Mouse (Mus musculus) hindbrain, embryonic 15.5 days (tissue): ENCODE results near the gene Pnma1. TPM values are rescaled to one million over a fixed set of nuclear protein-coding genes. Genes with fewer than 3 reads are reported as not detected.
"Not testable (repeated sequence)": the region's sequence is repeated elsewhere in the genome, so short reads cannot be mapped to it uniquely, and the experiment has no call there.

ENCODE experiments used
- ATAC-seq: fragments of 200-750 bp; cut with Nextera tagmentation; 2 replicates; pipeline ENCODE4 v1.8.0; 2017; ENCODE audit warnings: low read depth, moderate number of reproducible peaks, moderate TSS enrichment; ENCODE audit not compliant: low FRiP score
- H3K27ac ChIP-seq: fragments of 300-500 bp; sonication (generic); replicated peaks from 2 replicates; pipeline ENCODE4 v1.5.1; 2015; ENCODE audit warnings: mild to moderate bottlenecking, inconsistent platforms
- H3K27me3 ChIP-seq: fragments of 300-500 bp; sonication (generic); 2 replicates; pipeline ENCODE4 v1.6.1; 2015; ENCODE audit warnings: control low read depth, inconsistent platforms
- H3K36me3 ChIP-seq: fragments of 300-500 bp; sonication (generic); 2 replicates; pipeline ENCODE4 v1.6.1; 2015; ENCODE audit warnings: control low read depth, inconsistent platforms
- H3K4me1 ChIP-seq: fragments of 300-500 bp; sonication (generic); replicated peaks from 2 replicates; pipeline ENCODE4 v1.6.1; 2015; ENCODE audit warnings: control low read depth, inconsistent platforms
- H3K4me2 ChIP-seq: fragments of 300-500 bp; sonication (generic); 2 replicates; pipeline ENCODE4 v1.6.1; 2015; ENCODE audit warnings: moderate library complexity, mild to moderate bottlenecking, inconsistent platforms
- H3K4me3 ChIP-seq: fragments of 300-500 bp; sonication (generic); 2 replicates; pipeline ENCODE4 v1.5.1; 2015; ENCODE audit warnings: mild to moderate bottlenecking, inconsistent platforms
- H3K9ac ChIP-seq: fragments of 300-500 bp; sonication (generic); 2 replicates; pipeline ENCODE4 v1.6.1; 2015; ENCODE audit warnings: inconsistent platforms
- H3K9me3 ChIP-seq: fragments of 300-500 bp; sonication (generic); 2 replicates; pipeline ENCODE4 v1.6.1; 2016; ENCODE audit warnings: control low read depth, inconsistent platforms
- WGBS: fragments of 180-500 bp; shearing (Covaris S2); methylation state at CpG from one replicate; pipeline ENCODE4 v1.1.7; 2015; 5-methylcytosine and 5-hydroxymethylcytosine counted together
- polyA plus RNA-seq: library from polyadenylated mRNA; unstranded; fragments of >200 nt; fragmentation: Nextera tagmentation; extraction: Ambion mirVana; gene quantifications from 2 replicates; pipeline ENCODE4 v1.2.1, GENCODE M21; 2015

Pnma1 gene
- polyA plus RNA-seq, 1 experiment from 2014 or later: 4.0 TPM

GRCm38 (mm10) chr12:84113676-84114075 is 34.6 kb downstream of the Pnma1 start:
- no peak for ATAC-seq
- no peak overlapping the region for H3K9ac ChIP-seq
- H3K27me3 ChIP-seq: no peaks in the 10 kb centered on the region
- no peaks in the 10 kb centered on the region for H3K9me3 ChIP-seq
- WGBS: 46% methylated on average over 6 of the region's 6 CpGs
- H3K27ac ChIP-seq: no peak overlapping the region
- H3K36me3 ChIP-seq: no peaks in the 10 kb centered on the region
- peaks cover 14% of the 10 kb centered on the region for H3K4me1 ChIP-seq
- peak overlapping the region; percentile 67 for H3K4me3 ChIP-seq
- peak overlapping the region; percentile 74 for H3K4me2 ChIP-seq

GRCm38 (mm10) chr12:84110814-84111213 is 37.5 kb downstream of the Pnma1 start:
- Histone ChIP-seq H3K27me3 (no peaks in the 10 kb centered on the region), H3K27ac (no peak overlapping the region), H3K4me1 (peaks cover 12% of the 10 kb centered on the region), H3K9me3 (no peaks in the 10 kb centered on the region), H3K9ac (no peak overlapping the region), H3K4me3 (no peak overlapping the region), H3K4me2 (no peak overlapping the region), H3K36me3 (no peaks in the 10 kb centered on the region)
- no peak for ATAC-seq
- WGBS: 98% methylated on average over 4 of the region's 4 CpGs

GRCm38 (mm10) chr12:84109924-84110323 is 38.4 kb downstream of the Pnma1 start:
- H3K27me3 ChIP-seq: no peaks in the 10 kb centered on the region
- no peak for ATAC-seq
- WGBS: 62% methylated on average over 1 of the region's 1 CpGs

GRCm38 (mm10) chr12:84107692-84108091 is 40.6 kb downstream of the Pnma1 start:
- H3K4me1 ChIP-seq: no peaks in the 10 kb centered on the region
- H3K9me3 ChIP-seq: no peaks in the 10 kb centered on the region
- H3K27ac ChIP-seq: no peak overlapping the region
- no peak overlapping the region for H3K4me3 ChIP-seq
- no peak for ATAC-seq
- no peak overlapping the region for H3K4me2 ChIP-seq
- H3K9ac ChIP-seq: no peak overlapping the region
- H3K27me3 ChIP-seq: no peaks in the 10 kb centered on the region
- H3K36me3 ChIP-seq: no peaks in the 10 kb centered on the region
- WGBS: 80% methylated on average over 1 of the region's 1 CpGs

More at GRCm38 (mm10) chr12:84109924-84110323, 38.4 kb downstream of the Pnma1 start:
- Histone ChIP-seq H3K4me3 (no peak overlapping the region), H3K9ac (no peak overlapping the region), H3K4me2 (no peak overlapping the region), H3K27ac (no peak overlapping the region), H3K36me3 (no peaks in the 10 kb centered on the region), H3K4me1 (peaks cover 4% of the 10 kb centered on the region), H3K9me3 (no peaks in the 10 kb centered on the region)

- Histone ChIP-seq H3K27me3 (no peaks in the 10 kb centered on the region), H3K9me3 (no peaks in the 10 kb centered on the region), H3K27ac (no peak overlapping the region), H3K4me3 (no peak overlapping the region), H3K9ac (no peak overlapping the region), H3K4me2 (no peak overlapping the region), H3K36me3 (no peaks in the 10 kb centered on the region), H3K4me1 (no peaks in the 10 kb centered on the region)
- no peak for ATAC-seq
- WGBS: 87% methylated on average over 3 of the region's 3 CpGs
Observed at GRCm38 (mm10) chr12:84107012-84107411, 41.3 kb downstream of the Pnma1 start.

- H3K9ac ChIP-seq: no peak overlapping the region
- 0 out of 2 replicates have a peak overlapping the region, but pooled peaks have one; percentile 72 for H3K27ac ChIP-seq
- 45% methylated on average over 2 of the region's 2 CpGs for WGBS
Observed at GRCm38 (mm10) chr12:84101493-84101845, 46.8 kb downstream of the Pnma1 start.

GRCm38 (mm10) chr12:84100604-84101492 is 47.4 kb downstream of the Pnma1 start, which contains the start of gene Acot6:
TSS of gene Acot6 (plus strand) at chr12:84100654.
- H3K9me3 ChIP-seq, H3K27me3 ChIP-seq, H3K4me1 ChIP-seq, H3K36me3 ChIP-seq: not testable (repeated sequence)
- H3K27ac ChIP-seq: peak within 1 kb of the TSS; percentile 72
- H3K4me2 ChIP-seq: peak within 1 kb of the TSS; percentile 60
- peak within 1 kb of the TSS; percentile 48 for H3K9ac ChIP-seq
- under 1% methylated on average over 74 of the region's 80 CpGs for WGBS
- H3K4me3 ChIP-seq: peak within 1 kb of the TSS; percentile 60
- ATAC-seq: peak; percentile 86

More at GRCm38 (mm10) chr12:84101493-84101845, 46.8 kb downstream of the Pnma1 start:
- Histone ChIP-seq H3K4me2 (peak overlapping the region; percentile 60), H3K4me3 (peak overlapping the region; percentile 60), H3K27me3 (no peaks in the 10 kb centered on the region), H3K4me1 (peaks cover 5% of the 10 kb centered on the region), H3K9me3 (no peaks in the 10 kb centered on the region), H3K36me3 (no peaks in the 10 kb centered on the region)
- 0 out of 2 replicates have a peak, but pooled peaks have one; percentile 8 for ATAC-seq

GRCm38 (mm10) chr12:84100071-84100470 is 48.2 kb downstream of the Pnma1 start:
- H3K9me3 ChIP-seq: no peaks in the 10 kb centered on the region
- H3K9ac ChIP-seq: 0 out of 2 replicates have a peak overlapping the region, but pooled peaks have one; percentile 48
- H3K27ac ChIP-seq: no peak overlapping the region
- no peak overlapping the region for H3K4me3 ChIP-seq
- H3K4me1 ChIP-seq: peaks cover 5% of the 10 kb centered on the region
- WGBS: 26% methylated on average over 1 of the region's 1 CpGs
- H3K36me3 ChIP-seq: no peaks in the 10 kb centered on the region
- H3K27me3 ChIP-seq: no peaks in the 10 kb centered on the region
- no peak for ATAC-seq
- peak overlapping the region; percentile 60 for H3K4me2 ChIP-seq

- no peak overlapping the region for H3K9ac ChIP-seq
- no peaks in the 10 kb centered on the region for H3K9me3 ChIP-seq
- H3K27me3 ChIP-seq: no peaks in the 10 kb centered on the region
- no peak overlapping the region for H3K4me3 ChIP-seq
- WGBS: 97% methylated on average over 2 of the region's 2 CpGs
- H3K4me1 ChIP-seq: peaks cover 5% of the 10 kb centered on the region
- ATAC-seq: no peak
- no peaks in the 10 kb centered on the region for H3K36me3 ChIP-seq
- H3K27ac ChIP-seq: no peak overlapping the region
- H3K4me2 ChIP-seq: no peak overlapping the region
Observed at GRCm38 (mm10) chr12:84099605-84100004, 48.7 kb downstream of the Pnma1 start.

Other genes starting within 250 kb of the Pnma1 start
- 15.3 and 17.4 TPM in 2 replicates for gene Numb, start 226.6 kb downstream of the Pnma1 start, polyA plus RNA-seq
- gene Riox1, start 197.9 kb downstream of the Pnma1 start, polyA plus RNA-seq: 11.5 and 11.9 TPM in 2 replicates
- not detected in 2 replicates for gene Heatr4, start 163.6 kb downstream of the Pnma1 start, polyA plus RNA-seq
- gene Acot2, start 160.6 kb downstream of the Pnma1 start, polyA plus RNA-seq: 16.0 and 16.9 TPM in 2 replicates
- 91.0 and 98.0 TPM in 2 replicates for gene Acot1, start 139.0 kb downstream of the Pnma1 start, polyA plus RNA-seq
- 0.32 and 0.58 TPM in 2 replicates for gene Acot4, start 110.1 kb downstream of the Pnma1 start, polyA plus RNA-seq
- gene Gm49366, start 109.6 kb downstream of the Pnma1 start, polyA plus RNA-seq: not detected in 2 replicates
- gene Acot3, start 96.3 kb downstream of the Pnma1 start, polyA plus RNA-seq: 1.3 and 1.4 TPM in 2 replicates
- 0.44 and 0.46 TPM in 2 replicates for gene Acot5, start 79.2 kb downstream of the Pnma1 start, polyA plus RNA-seq
- gene Acot6, start 47.8 kb downstream of the Pnma1 start, polyA plus RNA-seq: 0.84 and 1.7 TPM in 2 replicates
- gene Dnal1, start 34.1 kb downstream of the Pnma1 start, polyA plus RNA-seq: 7.2 and 7.8 TPM in 2 replicates
- 4.5 and 4.9 TPM in 2 replicates for gene Elmsan1, start 70.4 kb upstream of the Pnma1 start, polyA plus RNA-seq
- gene Ptgr2, start 136.7 kb upstream of the Pnma1 start, polyA plus RNA-seq: 13.6 and 16.2 TPM in 2 replicates
- 63.3 and 66.8 TPM in 2 replicates for gene Zfp410, start 168.4 kb upstream of the Pnma1 start, polyA plus RNA-seq
- 45.4 and 45.5 TPM in 2 replicates for gene Coq6, start 213.2 kb upstream of the Pnma1 start, polyA plus RNA-seq
- 17.2 and 17.8 TPM in 2 replicates for gene Fam161b, start 213.3 kb upstream of the Pnma1 start, polyA plus RNA-seq